Mouse (Mus musculus) adrenal gland, postnatal 14 days (tissue): Measurements from ENCODE around the gene Supt4a. TPM values are rescaled to one million over a fixed set of nuclear protein-coding genes. Genes with fewer than 3 reads are reported as not detected.
A peak's percentile ranks its signal among the peaks of the same experiment; 100 is the strongest.

Experiments used
- DNase-seq: peaks from one replicate; pipeline ENCODE4 v3.0.0; 2021; ENCODE audit warnings: mixed read lengths
- long read RNA-seq, 2 experiments: library from polyadenylated mRNA; stranded (forward); transcript quantifications; one replicate each; pipeline ENCODE4 v2.0.0; 2021
- total RNA-seq: library from RNA; stranded (reverse); gene quantifications from 2 replicates; pipeline ENCODE4 v1.2.3, GENCODE M21; 2021

Gene Supt4a
- 56.5 and 74.2 TPM in 2 replicates for total RNA-seq
- long read RNA-seq, experiment 1, transcript Supt4a-201 (5 exons, 706 nt) = major isoform, 56 of 61 reads
- long read RNA-seq, experiment 1, partial matches to known transcripts = 2 of 61 reads
- long read RNA-seq, experiment 1, other reads (novel, unspliced or antisense) = 1 of 61 reads
- long read RNA-seq, experiment 2, transcript Supt4a-201 (5 exons, 706 nt) = major isoform, 60 of 62 reads
- long read RNA-seq, experiment 2, partial matches to known transcripts = 1 of 62 reads
- long read RNA-seq, experiment 2, other reads (novel, unspliced or antisense) = 1 of 62 reads

- DNase-seq = peak; percentile 99
These were observed at the start of gene Supt4a for GRCm38 (mm10) chr11:87737175-87737740. Supt4a (plus strand) TSS chr11:87737552.

GRCm38 (mm10) chr11:87688478-87689203, 48.7 kb upstream of the Supt4a start:
- DNase-seq = no peak

- peak; percentile 70 for DNase-seq
These were observed 47.9 kb upstream of the Supt4a start for GRCm38 (mm10) chr11:87689402-87689808.

- no peak for DNase-seq
These were observed 47.2 kb upstream of the Supt4a start for GRCm38 (mm10) chr11:87690054-87690740.

DNA sequence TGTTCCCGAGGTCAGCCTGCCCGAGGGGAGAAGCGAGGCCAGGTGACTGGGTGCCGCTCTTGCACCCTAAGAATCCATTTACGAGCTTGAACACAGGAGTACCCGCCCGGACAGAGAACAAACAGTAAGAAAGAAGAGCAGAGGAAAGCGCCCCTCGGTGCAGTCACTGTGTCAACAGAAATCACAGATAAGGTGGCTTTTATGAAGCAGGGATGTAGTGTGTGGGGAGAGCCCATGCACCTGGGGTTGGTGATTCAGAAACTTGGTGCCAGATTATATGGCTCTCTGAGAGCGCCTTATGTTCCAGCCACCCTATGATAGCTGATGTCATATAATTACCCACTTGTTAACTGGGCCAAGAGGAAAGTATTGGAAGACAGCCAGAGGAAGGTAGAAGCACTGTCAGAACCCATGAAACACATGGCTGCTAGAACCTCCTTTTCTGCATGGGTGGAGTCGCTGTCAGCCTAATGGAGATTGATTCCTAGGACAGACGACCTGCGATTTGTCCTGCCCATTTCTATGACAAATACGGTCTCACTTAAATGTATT, 40.1 kb upstream of the Supt4a start:
- no peak for DNase-seq

DNA sequence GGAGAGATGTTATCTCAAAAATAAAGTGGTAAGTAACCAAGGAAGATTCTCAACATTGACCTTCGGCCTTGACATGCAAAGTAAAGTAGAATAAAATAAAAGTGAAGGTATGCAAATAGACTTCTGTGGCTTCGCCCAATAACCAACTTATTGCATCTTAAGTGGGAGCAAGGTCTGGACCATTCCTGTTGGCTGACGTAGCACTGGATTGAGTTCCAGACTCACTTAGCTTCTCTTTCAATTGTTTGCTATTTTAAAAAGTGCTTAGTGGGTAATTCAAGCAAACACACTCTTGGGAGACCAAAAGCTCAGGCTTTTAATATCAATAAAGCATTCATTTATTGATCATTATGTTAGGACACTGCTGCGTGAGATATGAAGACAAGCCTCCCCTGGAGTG, 39.2 kb upstream of the Supt4a start:
- no peak for DNase-seq

DNA sequence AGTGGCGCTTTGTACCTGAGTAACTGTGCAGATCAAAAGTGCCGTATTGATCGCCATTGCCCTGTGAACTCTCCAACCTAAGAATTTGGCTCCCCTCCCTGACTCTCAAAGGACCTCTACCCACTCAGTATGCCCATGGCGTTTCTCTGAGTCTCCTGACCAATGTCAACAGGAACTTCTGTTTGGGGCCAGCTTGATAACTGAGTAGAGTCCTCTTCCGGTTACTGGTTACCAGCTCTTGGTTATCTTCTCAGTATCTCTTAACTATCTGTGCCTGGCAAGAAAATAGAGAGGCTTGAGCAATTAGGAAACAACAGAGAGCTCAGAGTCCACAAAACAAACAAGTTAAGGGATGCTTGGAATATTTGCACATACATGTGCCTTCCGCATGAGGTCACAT, 36.2 kb upstream of the Supt4a start:
- DNase-seq = no peak

DNA sequence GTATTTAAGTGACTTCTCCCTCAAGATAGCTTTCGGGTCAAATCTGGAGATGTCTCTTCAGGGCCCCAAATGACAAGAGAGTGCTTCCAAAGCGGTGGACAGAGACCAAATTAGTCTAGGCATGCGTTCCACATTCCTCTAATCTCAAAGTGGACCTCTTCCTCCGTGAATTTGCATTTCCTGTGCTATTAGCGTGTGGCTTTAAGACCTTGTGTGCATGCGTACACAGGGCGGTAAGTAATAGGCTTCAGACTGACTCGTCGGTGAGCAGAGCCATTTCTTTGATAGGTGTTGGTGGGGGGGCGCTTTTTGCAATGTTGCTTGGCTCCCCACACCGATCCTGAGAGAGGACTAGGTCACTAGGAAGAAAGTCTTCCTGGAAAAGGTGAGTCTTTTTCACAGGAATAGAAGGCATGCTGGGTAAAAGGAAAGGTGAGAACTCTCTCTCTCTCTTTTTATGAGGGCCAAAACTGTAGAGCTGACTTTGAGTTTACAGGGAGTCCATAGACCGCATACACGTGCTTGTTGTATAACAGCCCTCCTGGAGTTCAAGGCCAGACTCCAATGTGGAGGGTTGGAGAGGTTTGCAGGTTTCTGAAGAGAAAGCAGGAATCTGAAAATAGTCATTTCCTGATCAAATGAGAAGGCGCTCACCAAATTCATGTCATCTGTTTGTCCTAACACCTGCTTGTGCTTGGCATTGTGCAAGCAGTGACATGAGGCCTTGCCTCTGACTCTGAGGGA, 35.3 kb upstream of the Supt4a start:
- no peak for DNase-seq

DNA sequence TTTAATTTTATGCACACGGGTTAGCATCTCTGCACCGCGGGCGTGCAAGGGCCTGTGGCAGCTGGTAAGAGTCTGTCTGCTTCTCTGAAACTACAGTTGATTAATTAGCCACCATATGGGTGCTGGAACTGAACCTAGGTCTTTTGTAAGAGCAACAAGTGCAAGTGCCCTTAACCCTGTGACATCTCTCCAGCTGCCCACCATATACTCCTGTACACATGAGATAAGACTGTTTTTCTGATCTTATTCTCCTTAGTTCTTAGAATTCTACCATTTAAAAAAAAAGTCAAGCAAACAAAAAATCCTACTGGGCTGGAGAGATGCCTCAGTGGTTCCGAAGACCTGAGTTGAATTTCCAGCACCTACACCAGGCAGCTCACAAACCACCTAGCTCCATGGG, 33.7 kb upstream of the Supt4a start:
- no peak for DNase-seq

DNA sequence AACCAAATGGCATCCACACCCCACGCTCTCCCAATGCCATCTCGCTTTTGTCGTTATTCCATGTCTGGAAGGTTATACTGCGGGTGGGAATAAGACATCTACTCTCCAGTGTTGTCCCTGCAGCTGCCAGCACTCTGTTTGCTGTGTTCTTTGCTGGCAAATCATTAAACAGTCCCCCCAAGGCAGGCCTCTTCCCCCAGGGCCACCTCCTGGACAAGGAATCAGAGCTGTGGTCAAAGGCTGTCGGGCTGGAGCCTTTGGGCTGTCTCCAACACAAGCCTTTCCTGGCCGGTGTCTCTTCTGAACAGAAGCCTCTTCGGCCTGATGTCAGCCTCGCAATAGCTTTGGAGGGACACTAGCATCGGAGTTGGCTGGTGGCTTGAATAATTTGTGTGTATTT, 33.1 kb upstream of the Supt4a start:
- no peak for DNase-seq

DNA sequence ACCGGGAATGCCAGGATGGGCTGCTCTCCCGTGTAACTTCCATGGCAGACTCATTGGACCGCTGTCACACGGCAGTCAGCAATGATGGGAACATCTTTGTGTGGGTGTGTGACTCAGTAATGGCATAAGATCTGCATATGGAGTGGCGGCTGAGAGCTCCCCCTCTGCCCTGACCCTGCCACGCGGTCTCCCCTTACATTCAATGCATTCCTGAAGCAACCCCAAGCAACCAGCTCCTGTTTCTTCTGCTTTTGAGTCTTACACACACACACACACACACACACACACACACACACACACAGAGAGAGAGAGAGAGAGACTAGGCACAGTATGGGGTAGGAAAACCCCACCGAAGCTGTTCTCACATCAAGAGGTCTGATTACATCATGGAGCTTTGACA, 29.8 kb upstream of the Supt4a start:
- no peak for DNase-seq

GRCm38 (mm10) chr11:87708979-87709378, 28.4 kb upstream of the Supt4a start:
- DNase-seq = no peak

DNA sequence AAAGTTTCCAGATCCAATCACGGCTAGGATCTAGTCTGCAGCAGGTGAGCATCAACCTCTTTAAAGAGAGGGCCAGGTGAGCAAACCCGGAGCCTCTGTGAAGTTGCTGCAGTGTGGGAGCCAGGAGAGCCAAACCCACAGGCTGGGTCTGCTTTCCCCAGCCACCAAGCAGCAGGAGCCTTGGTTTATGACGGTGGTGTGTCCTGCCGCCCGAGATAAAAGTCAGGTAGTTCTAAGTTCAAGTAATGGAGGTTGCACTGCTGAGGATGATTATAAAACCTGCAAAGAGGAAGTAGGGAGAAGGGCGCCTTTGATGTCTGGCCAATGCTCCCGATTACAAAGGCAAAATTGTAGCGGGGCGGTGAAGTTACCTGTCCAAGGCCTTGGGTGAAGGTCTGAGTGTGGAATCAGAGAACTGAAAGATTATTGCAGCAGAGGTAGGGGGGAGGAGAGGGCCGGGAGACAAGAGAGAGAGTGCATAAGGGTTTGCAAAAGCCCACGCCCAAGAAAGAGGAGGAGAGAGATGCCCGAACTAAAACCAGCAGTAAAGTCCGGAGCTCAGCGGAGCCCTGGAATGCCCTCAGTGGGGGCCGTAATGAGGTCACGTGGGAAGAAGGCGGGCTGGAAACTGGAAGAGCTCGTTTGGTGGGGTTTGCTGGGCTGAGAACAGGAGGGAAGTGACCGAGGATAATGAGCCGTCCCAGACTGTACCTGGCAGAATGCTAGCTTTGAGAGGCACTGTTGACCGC, 27.7 kb upstream of the Supt4a start:
- peak; percentile 55 for DNase-seq

- DNase-seq = no peak
These were observed 27.1 kb upstream of the Supt4a start for GRCm38 (mm10) chr11:87710262-87710615.

DNA sequence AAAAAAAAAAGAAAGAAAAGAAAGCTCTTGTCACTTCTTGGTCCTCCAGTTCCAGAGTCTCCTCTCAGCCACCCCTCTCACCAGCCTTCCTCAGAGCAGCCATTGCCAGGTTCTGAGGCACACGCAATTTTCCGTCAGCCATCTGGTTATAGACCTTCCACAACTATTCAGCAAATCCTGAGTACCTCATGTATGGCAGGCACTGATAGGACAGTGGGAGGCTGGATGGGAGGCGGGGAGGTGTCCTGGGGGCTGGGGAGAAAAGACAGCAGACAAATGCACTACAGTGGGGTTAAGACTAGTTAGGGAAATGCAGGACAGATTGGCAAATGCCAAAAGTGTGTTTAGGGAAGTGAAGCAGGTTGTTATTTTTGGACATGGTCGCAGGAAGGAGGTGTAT, 25.2 kb upstream of the Supt4a start:
- DNase-seq = no peak

GRCm38 (mm10) chr11:87715999-87716398, 21.4 kb upstream of the Supt4a start:
- DNase-seq = no peak

- DNase-seq = no peak
These were observed 17.8 kb upstream of the Supt4a start for GRCm38 (mm10) chr11:87719526-87719925.

DNA sequence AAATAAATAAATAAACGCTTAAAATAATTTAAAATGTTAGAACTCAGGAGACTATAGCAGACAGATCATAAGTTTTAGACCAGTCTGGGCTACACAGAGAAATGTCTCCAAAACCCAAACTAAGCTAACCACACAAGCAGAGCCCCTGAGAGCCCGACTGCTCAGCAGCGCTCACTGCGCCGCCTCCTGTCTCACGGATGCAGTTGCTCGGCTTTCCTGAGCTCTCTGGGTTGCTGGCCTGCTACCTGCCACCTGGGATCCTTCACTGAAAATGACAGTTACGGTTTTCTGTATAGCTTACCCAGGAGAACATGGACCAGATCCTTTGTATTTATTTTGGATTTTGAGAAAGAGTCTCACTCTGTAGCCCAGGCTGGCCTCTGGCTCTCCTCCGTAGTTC, 17.0 kb upstream of the Supt4a start:
- no peak for DNase-seq

GRCm38 (mm10) chr11:87720839-87721238, 16.5 kb upstream of the Supt4a start:
- DNase-seq = no peak

DNA sequence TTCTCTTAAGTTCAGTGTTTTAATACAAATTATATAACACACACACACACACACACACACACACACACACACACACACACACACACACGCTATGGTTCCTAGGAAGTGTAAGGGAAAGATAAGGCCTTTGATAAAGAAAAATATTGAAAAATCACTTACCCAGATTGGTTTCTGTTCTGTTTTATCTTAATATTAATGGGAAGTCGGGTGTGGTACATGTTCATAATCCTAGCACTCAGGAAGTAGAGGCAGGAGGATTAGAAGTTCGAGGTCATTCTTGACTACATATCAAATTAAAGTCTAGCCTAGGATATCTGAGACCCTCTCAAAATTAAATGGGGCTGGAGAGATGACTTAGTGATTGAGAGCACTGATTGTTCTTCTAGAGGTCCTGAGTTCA, 15.2 kb upstream of the Supt4a start:
- no peak for DNase-seq

GRCm38 (mm10) chr11:87722891-87723290, 14.5 kb upstream of the Supt4a start:
- no peak for DNase-seq
